Mouse (Mus musculus) myocyte (in vitro differentiated cells): ENCODE data around the gene Kcnip2.

ENCODE experiments used
- E2F4 ChIP-seq: IDR thresholded peaks from one replicate; pipeline ENCODE4 v1.6.1; 2011; ENCODE audit warnings: mild to moderate bottlenecking, control low read depth, moderate library complexity; ENCODE audit not compliant: insufficient read depth
- MAX ChIP-seq: IDR thresholded peaks from one replicate; pipeline ENCODE4 v1.6.1; 2011; ENCODE audit warnings: low read depth, mild to moderate bottlenecking, control low read depth
- MYOG ChIP-seq, 3 experiments: IDR thresholded peaks; one replicate each; pipeline ENCODE4 v1.6.1; 2011; ENCODE audit warnings: control low read depth in 2 of 3, low read depth in 2 of 3, mild to moderate bottlenecking in 2 of 3; ENCODE audit not compliant: insufficient read length in 2 of 3, control insufficient read depth in 1 of 3, insufficient read depth in 1 of 3
- POLR2A ChIP-seq: IDR thresholded peaks from one replicate; pipeline ENCODE4 v1.6.1; 2011; ENCODE audit warnings: low read depth, mild to moderate bottlenecking, control low read depth, moderate library complexity; ENCODE audit not compliant: insufficient read length
- POLR2AphosphoS2 ChIP-seq: IDR thresholded peaks from one replicate; pipeline ENCODE4 v1.6.1; 2011; ENCODE audit warnings: low read depth, control low read depth; ENCODE audit not compliant: insufficient read length
- USF1 ChIP-seq: IDR thresholded peaks from one replicate; pipeline ENCODE4 v1.6.1; 2011; ENCODE audit warnings: low read depth, mild to moderate bottlenecking, control low read depth, moderate library complexity

- TF ChIP-seq USF1 (no peak), POLR2A (no peak), MAX (no peak), POLR2AphosphoS2 (no peak), E2F4 (no peak), MYOG (IDR thresholded peaks at IDR 0.05; ENCODE audit: control insufficient read depth in 1 of 3, insufficient read depth in 1 of 3, insufficient read length in 2 of 3, low read depth in 2 of 3) (no peak)
Measured at GRCm38 (mm10) chr19:45827736-45828135, 11.9 kb upstream of the Kcnip2 start.
